Comparison of ENCODE assay signal across 18 mouse cellular contexts in the genomic region with DNA sequence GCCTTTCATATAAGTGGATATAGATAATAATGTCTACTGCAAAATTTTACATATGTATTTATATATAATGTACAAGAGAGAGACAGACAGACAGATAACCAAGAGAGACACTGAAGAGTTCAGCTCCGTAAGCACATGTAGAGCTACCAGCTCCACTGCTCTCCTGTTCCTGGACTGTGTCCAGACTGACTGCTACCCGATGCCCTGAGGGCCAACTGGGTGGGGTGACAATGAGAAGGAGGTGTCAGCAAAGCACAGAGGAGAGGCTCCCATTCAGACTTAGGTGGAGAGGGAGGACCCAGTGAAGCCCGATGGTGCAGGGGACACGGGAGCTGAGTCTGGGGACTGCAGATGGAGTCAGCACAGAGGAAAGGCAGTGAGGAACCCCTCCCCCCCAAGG. TPM values are rescaled to one million over a fixed set of nuclear protein-coding genes. Genes with fewer than 3 reads are reported as not detected.
A peak's percentile ranks its signal among the peaks of the same experiment; 100 is the strongest.
DNase-seq lines count a peak whose midpoint lies in the region.
"Had no signal": no experiment of that assay in that cellular context is flagged by ENCODE, and none has a peak within 500 bp of the region (broad histone marks: within the 10 kb centered on the region; RNA-seq: fewer than 3 reads in every experiment).

No protein-coding gene starts in this region.

- peak; percentile 29 to 39 for DNase-seq in heart, adult 18-20 months
- no peak for DNase-seq in heart, adult 11 months
- peak; percentile 33 for DNase-seq in kidney, postnatal 14 days
- no peak for DNase-seq in kidney, adult 11 months
- DNase-seq in ZHBTc4 (ENCODE audit: low read depth, low spot score) = peak; percentile 35
- DNase-seq in skeletal muscle tissue, adult 2 months (ENCODE audit: low read depth, low spot score) = peak; percentile 60
- no peak for DNase-seq in MN1 (ENCODE audit: low spot score)
- DNase-seq: adrenal gland, adult 2 months; cerebellum, adult 8-10 months; cerebellum, postnatal 36 days; embryo, embryonic 11 days; gastrocnemius, postnatal 14 days; liver, embryonic 13.5 days; lung, adult 2 months; lung, postnatal 14 days; right cerebral cortex, adult 18-20 months; right cerebral cortex, postnatal 4 days; thymus, postnatal 4 days had no signal

RNA-seq across cellular contexts. Expression of gene Mdga1, which starts 9.1 kb away (rescaled TPM):
- total RNA-seq in heart, adult 18-20 months (2021) = 10 to 100 TPM; 16.0 to 16.8 TPM

RNA-seq across cellular contexts. Expression of gene Zfand3, which starts 25.5 kb away (rescaled TPM):
- 100 to 1,000 TPM; 120 to 131 TPM for total RNA-seq in heart, adult 18-20 months (2021)

Comparison
In these comparisons a context has a peak if more than half of its experiments do, and no peak if none do; other contexts are left out.
1. DNase-seq: peak in heart, adult 18-20 months (2 of 2), kidney, postnatal 14 days (single experiment), ZHBTc4 (single experiment) and skeletal muscle tissue, adult 2 months (single experiment); none in heart, adult 11 months (single experiment), kidney, adult 11 months (single experiment) and MN1 (single experiment).